Mouse (Mus musculus) T-helper 2 cell (primary cell): Measurements from ENCODE around the gene Slc25a34.

Source experiments
- in situ Hi-C: fragments of 300-600 bp; cut with MboI, MseI; formaldehyde crosslinking; loops from one replicate; pipeline ENCODE4 v1.15.1; 2025; ENCODE audit warnings: high pct_unique_total_duplicates

Gene Slc25a34

GRCm38 (mm10) chr4:141643118-141643855 lies 19.7 kb upstream of the Slc25a34 start:
- in situ Hi-C loops, result no loop called here

GRCm38 (mm10) chr4:141641961-141642811 lies 18.6 kb upstream of the Slc25a34 start:
- in situ Hi-C loops, result no loop called here

- in situ Hi-C loops, result no loop called here
These were observed 17.7 kb upstream of the Slc25a34 start for GRCm38 (mm10) chr4:141641353-141641771.

- in situ Hi-C loops, result loop anchor here (10.0 kb wide), 1 partner anchor 1405 kb away; no protein-coding TSS in a partner anchor
These were observed 15.9 kb upstream of the Slc25a34 start for GRCm38 (mm10) chr4:141639474-141639873.

GRCm38 (mm10) chr4:141636693-141637092 lies 13.1 kb upstream of the Slc25a34 start:
- in situ Hi-C loops, result loop anchor here (10.0 kb wide), 1 partner anchor 1408 kb away; no protein-coding TSS in a partner anchor

GRCm38 (mm10) chr4:141635991-141636390 lies 12.4 kb upstream of the Slc25a34 start:
- in situ Hi-C loops, result loop anchor here (10.0 kb wide), 1 partner anchor 1409 kb away; no protein-coding TSS in a partner anchor

- in situ Hi-C loops, result loop anchor here (10.0 kb wide), 1 partner anchor 1413 kb away; no protein-coding TSS in a partner anchor
These were observed 8.7 kb upstream of the Slc25a34 start for GRCm38 (mm10) chr4:141632111-141632873.

GRCm38 (mm10) chr4:141631250-141631649 lies 7.6 kb upstream of the Slc25a34 start:
- in situ Hi-C loops, result loop anchor here (10.0 kb wide), 1 partner anchor 1414 kb away; no protein-coding TSS in a partner anchor

- in situ Hi-C loops, result loop anchor here (10.0 kb wide), 1 partner anchor 1415 kb away; no protein-coding TSS in a partner anchor
These were observed 6.4 kb upstream of the Slc25a34 start for GRCm38 (mm10) chr4:141630021-141630420.

- in situ Hi-C loops, result no loop called here
These were observed 5.0 kb upstream of the Slc25a34 start for GRCm38 (mm10) chr4:141628661-141629060.

- in situ Hi-C loops, result no loop called here
These were observed 3.9 kb upstream of the Slc25a34 start for GRCm38 (mm10) chr4:141627502-141627901.

- in situ Hi-C loops, result no loop called here
These were observed 2.3 kb upstream of the Slc25a34 start for GRCm38 (mm10) chr4:141625774-141626550.

GRCm38 (mm10) chr4:141624983-141625773 lies 1.6 kb upstream of the Slc25a34 start:
- in situ Hi-C loops, result no loop called here

GRCm38 (mm10) chr4:141624134-141624533 lies 513 bp upstream of the Slc25a34 start:
- in situ Hi-C loops, result no loop called here

GRCm38 (mm10) chr4:141623037-141623436 lies 584 bp downstream of the Slc25a34 start:
- in situ Hi-C loops, result no loop called here

GRCm38 (mm10) chr4:141622580-141622979 lies 1.0 kb downstream of the Slc25a34 start:
- in situ Hi-C loops, result no loop called here

GRCm38 (mm10) chr4:141622091-141622490 lies 1.5 kb downstream of the Slc25a34 start:
- in situ Hi-C loops, result no loop called here

GRCm38 (mm10) chr4:141621297-141621696 lies 2.3 kb downstream of the Slc25a34 start:
- in situ Hi-C loops, result no loop called here

GRCm38 (mm10) chr4:141619299-141619883 lies 4.2 kb downstream of the Slc25a34 start:
- in situ Hi-C loops, result no loop called here
